Mouse (Mus musculus) hindbrain, embryonic 12.5 days (tissue): ENCODE results near the gene Ugt1a9. TPM values are rescaled to one million over a fixed set of nuclear protein-coding genes. Genes with fewer than 3 reads are reported as not detected.
"Not testable (repeated sequence)": the region's sequence is repeated elsewhere in the genome, so short reads cannot be mapped to it uniquely, and the experiment has no call there.

Experiments
- ATAC-seq: fragments of 200-750 bp; cut with Nextera tagmentation; 2 replicates; pipeline ENCODE4 v1.8.0; 2017; ENCODE audit warnings: moderate TSS enrichment; ENCODE audit not compliant: low FRiP score
- H3K27ac ChIP-seq: fragments of 300-500 bp; sonication (generic); 2 replicates; pipeline ENCODE4 v1.5.1; 2016; ENCODE audit warnings: mild to moderate bottlenecking
- H3K27me3 ChIP-seq: fragments of 300-500 bp; sonication (generic); 2 replicates; pipeline ENCODE4 v1.6.1; 2016; ENCODE audit warnings: mild to moderate bottlenecking
- H3K36me3 ChIP-seq: fragments of 300-500 bp; sonication (generic); 2 replicates; pipeline ENCODE4 v1.6.1; 2016; ENCODE audit warnings: mild to moderate bottlenecking
- H3K4me1 ChIP-seq: fragments of 300-500 bp; sonication (generic); 2 replicates; pipeline ENCODE4 v1.6.1; 2016
- H3K4me2 ChIP-seq: fragments of 300-500 bp; sonication (generic); replicated peaks from 2 replicates; pipeline ENCODE4 v1.6.1; 2016; ENCODE audit warnings: mild to moderate bottlenecking
- H3K4me3 ChIP-seq: fragments of 300-500 bp; sonication (generic); 2 replicates; pipeline ENCODE4 v1.5.1; 2016; ENCODE audit warnings: mild to moderate bottlenecking
- H3K9ac ChIP-seq: fragments of 300-500 bp; sonication (generic); 2 replicates; pipeline ENCODE4 v1.6.1; 2016; ENCODE audit warnings: mild to moderate bottlenecking, moderate library complexity
- H3K9me3 ChIP-seq: fragments of 300-500 bp; sonication (generic); replicated peaks from 2 replicates; pipeline ENCODE4 v1.6.1; 2016; ENCODE audit warnings: mild to moderate bottlenecking
- WGBS: fragments of 180-500 bp; shearing (Covaris S2); methylation state at CpG from one replicate; pipeline ENCODE4 v1.1.7; 2016; 5-methylcytosine and 5-hydroxymethylcytosine counted together
- polyA plus RNA-seq: library from polyadenylated mRNA; unstranded; fragments of >200 nt; fragmentation: Nextera tagmentation; extraction: Ambion mirVana; gene quantifications from 2 replicates; pipeline ENCODE4 v1.2.1, GENCODE M21; 2016

Ugt1a9 gene
- polyA plus RNA-seq, 1 experiment from 2014 or later, result not detected

- no peaks in the 10 kb centered on the region for H3K36me3 ChIP-seq
- no peaks in the 10 kb centered on the region for H3K9me3 ChIP-seq
- H3K27me3 ChIP-seq, result no peaks in the 10 kb centered on the region
- no peaks in the 10 kb centered on the region for H3K4me1 ChIP-seq
- H3K27ac ChIP-seq, result no peak overlapping the region
- no peak overlapping the region for H3K4me2 ChIP-seq
- H3K9ac ChIP-seq, result no peak overlapping the region
- no peak overlapping the region for H3K4me3 ChIP-seq
- ATAC-seq, result no peak
These were observed 21.7 kb downstream of the Ugt1a9 start for GRCm38 (mm10) chr1:88092341-88092740.

- not testable (repeated sequence) for H3K27me3 ChIP-seq, H3K9ac ChIP-seq, H3K9me3 ChIP-seq, H3K4me3 ChIP-seq, ATAC-seq, H3K4me2 ChIP-seq, H3K36me3 ChIP-seq, H3K27ac ChIP-seq, H3K4me1 ChIP-seq
- 76% methylated on average over 3 of the region's 3 CpGs for WGBS
These were observed 23.7 kb downstream of the Ugt1a9 start for GRCm38 (mm10) chr1:88094270-88094676.

GRCm38 (mm10) chr1:88094941-88095492 lies 24.4 kb downstream of the Ugt1a9 start, which contains the start of gene Ugt1a7c:
Ugt1a7c (plus strand) TSS chr1:88095062.
- H3K27ac ChIP-seq, result no peak within 1 kb of the TSS
- no peaks in the 10 kb centered on the region for H3K27me3 ChIP-seq
- H3K4me3 ChIP-seq, result no peak within 1 kb of the TSS
- H3K36me3 ChIP-seq, result no peaks in the 10 kb centered on the region
- H3K9ac ChIP-seq, result no peak within 1 kb of the TSS
- ATAC-seq, result no peak
- no peaks in the 10 kb centered on the region for H3K4me1 ChIP-seq
- H3K4me2 ChIP-seq, result no peak within 1 kb of the TSS
- 64% methylated on average over 10 of the region's 10 CpGs for WGBS
- H3K9me3 ChIP-seq, result no peaks in the 10 kb centered on the region

GRCm38 (mm10) chr1:88098546-88098945 lies 27.9 kb downstream of the Ugt1a9 start:
- H3K27ac ChIP-seq, result not testable (repeated sequence)

GRCm38 (mm10) chr1:88099691-88100090 lies 29.1 kb downstream of the Ugt1a9 start:
- H3K4me3 ChIP-seq, H3K9ac ChIP-seq, H3K4me2 ChIP-seq, H3K27me3 ChIP-seq, H3K4me1 ChIP-seq, ATAC-seq, H3K27ac ChIP-seq, H3K36me3 ChIP-seq, H3K9me3 ChIP-seq: not testable (repeated sequence)
- 82% methylated on average over 2 of the region's 2 CpGs for WGBS

More at GRCm38 (mm10) chr1:88098546-88098945, 27.9 kb downstream of the Ugt1a9 start:
- not testable (repeated sequence) for H3K4me3 ChIP-seq, H3K9ac ChIP-seq, ATAC-seq, H3K27me3 ChIP-seq, H3K36me3 ChIP-seq, H3K9me3 ChIP-seq, H3K4me2 ChIP-seq, H3K4me1 ChIP-seq
- 92% methylated on average over 3 of the region's 3 CpGs for WGBS

- not testable (repeated sequence) for H3K9me3 ChIP-seq, H3K4me2 ChIP-seq, H3K36me3 ChIP-seq, ATAC-seq, H3K27me3 ChIP-seq, H3K9ac ChIP-seq, H3K27ac ChIP-seq, H3K4me1 ChIP-seq, H3K4me3 ChIP-seq
- WGBS, result 54% methylated on average over 3 of the region's 3 CpGs
These were observed 32.4 kb downstream of the Ugt1a9 start, which contains the start of gene Ugt1a6b for GRCm38 (mm10) chr1:88103019-88103418. Ugt1a6b (plus strand) TSS chr1:88103252.

- ATAC-seq, H3K27ac ChIP-seq: not testable (repeated sequence)
- 90% methylated on average over 5 of the region's 5 CpGs for whole genome bisulfite sequencing
These were observed 33.3 kb downstream of the Ugt1a9 start for GRCm38 (mm10) chr1:88103697-88104468.

GRCm38 (mm10) chr1:88104667-88105430 lies 34.2 kb downstream of the Ugt1a9 start:
- 100% methylated on average over 1 of the region's 1 CpGs for WGBS
- Histone ChIP-seq H3K27me3 (no peaks in the 10 kb centered on the region), H3K4me2 (no peak overlapping the region), H3K4me3 (no peak overlapping the region), H3K4me1 (no peaks in the 10 kb centered on the region), H3K27ac (no peak overlapping the region), H3K9me3 (no peaks in the 10 kb centered on the region), H3K9ac (no peak overlapping the region), H3K36me3 (no peaks in the 10 kb centered on the region)
- ATAC-seq, result no peak

More at GRCm38 (mm10) chr1:88103697-88104468, 33.3 kb downstream of the Ugt1a9 start:
- not testable (repeated sequence) for H3K4me2 ChIP-seq, H3K36me3 ChIP-seq, H3K9me3 ChIP-seq, H3K4me1 ChIP-seq, H3K4me3 ChIP-seq, H3K9ac ChIP-seq, H3K27me3 ChIP-seq

GRCm38 (mm10) chr1:88105656-88106055 lies 35.1 kb downstream of the Ugt1a9 start:
- no peaks in the 10 kb centered on the region for H3K4me1 ChIP-seq
- H3K9ac ChIP-seq, result no peak overlapping the region
- no peaks in the 10 kb centered on the region for H3K27me3 ChIP-seq
- WGBS, result 61% methylated on average over 2 of the region's 2 CpGs
- H3K27ac ChIP-seq, result no peak overlapping the region
- no peaks in the 10 kb centered on the region for H3K9me3 ChIP-seq
- no peak for ATAC-seq
- no peak overlapping the region for H3K4me3 ChIP-seq
- H3K36me3 ChIP-seq, result no peaks in the 10 kb centered on the region
- H3K4me2 ChIP-seq, result no peak overlapping the region

GRCm38 (mm10) chr1:88109027-88109557 lies 38.5 kb downstream of the Ugt1a9 start:
- WGBS, result 84% methylated on average over 2 of the region's 2 CpGs
- not testable (repeated sequence) for ATAC-seq

GRCm38 (mm10) chr1:88109604-88110003 lies 39.0 kb downstream of the Ugt1a9 start:
- H3K9ac ChIP-seq, H3K27me3 ChIP-seq, H3K27ac ChIP-seq, ATAC-seq, H3K4me2 ChIP-seq, H3K4me3 ChIP-seq, H3K4me1 ChIP-seq, H3K36me3 ChIP-seq, H3K9me3 ChIP-seq: not testable (repeated sequence)
- 84% methylated on average over 2 of the region's 2 CpGs for WGBS

More at GRCm38 (mm10) chr1:88109027-88109557, 38.5 kb downstream of the Ugt1a9 start:
- not testable (repeated sequence) for H3K9ac ChIP-seq, H3K27ac ChIP-seq, H3K4me2 ChIP-seq, H3K36me3 ChIP-seq, H3K9me3 ChIP-seq, H3K27me3 ChIP-seq, H3K4me3 ChIP-seq, H3K4me1 ChIP-seq

GRCm38 (mm10) chr1:88112769-88113168 lies 42.2 kb downstream of the Ugt1a9 start:
- H3K4me2 ChIP-seq, H3K4me3 ChIP-seq, H3K9me3 ChIP-seq, H3K4me1 ChIP-seq, H3K9ac ChIP-seq, H3K27me3 ChIP-seq, H3K36me3 ChIP-seq, H3K27ac ChIP-seq, ATAC-seq: not testable (repeated sequence)
- WGBS, result 92% methylated on average over 6 of the region's 6 CpGs
